Mouse (Mus musculus) 3134 (cell line): Measurements from ENCODE around the gene Tent5d.
A peak's percentile ranks its signal among the peaks of the same experiment; 100 is the strongest.

Experiments
- DNase-seq: peaks from one replicate; pipeline ENCODE4 v3.0.0-alpha.2; 2011; ENCODE audit warnings: low spot score; ENCODE audit not compliant: insufficient read length; ENCODE audit errors: extremely low read depth

The Tent5d gene

GRCm38 (mm10) chrX:107792290-107792689 is at the start of gene Tent5d:
Gene Tent5d (plus strand): TSS chrX:107792590.
- no peak for DNase-seq

GRCm38 (mm10) chrX:107767896-107768295 is 24.5 kb upstream of the Tent5d start:
- DNase-seq: no peak

GRCm38 (mm10) chrX:107790136-107790535 is 2.3 kb upstream of the Tent5d start:
- DNase-seq: no peak

DNA sequence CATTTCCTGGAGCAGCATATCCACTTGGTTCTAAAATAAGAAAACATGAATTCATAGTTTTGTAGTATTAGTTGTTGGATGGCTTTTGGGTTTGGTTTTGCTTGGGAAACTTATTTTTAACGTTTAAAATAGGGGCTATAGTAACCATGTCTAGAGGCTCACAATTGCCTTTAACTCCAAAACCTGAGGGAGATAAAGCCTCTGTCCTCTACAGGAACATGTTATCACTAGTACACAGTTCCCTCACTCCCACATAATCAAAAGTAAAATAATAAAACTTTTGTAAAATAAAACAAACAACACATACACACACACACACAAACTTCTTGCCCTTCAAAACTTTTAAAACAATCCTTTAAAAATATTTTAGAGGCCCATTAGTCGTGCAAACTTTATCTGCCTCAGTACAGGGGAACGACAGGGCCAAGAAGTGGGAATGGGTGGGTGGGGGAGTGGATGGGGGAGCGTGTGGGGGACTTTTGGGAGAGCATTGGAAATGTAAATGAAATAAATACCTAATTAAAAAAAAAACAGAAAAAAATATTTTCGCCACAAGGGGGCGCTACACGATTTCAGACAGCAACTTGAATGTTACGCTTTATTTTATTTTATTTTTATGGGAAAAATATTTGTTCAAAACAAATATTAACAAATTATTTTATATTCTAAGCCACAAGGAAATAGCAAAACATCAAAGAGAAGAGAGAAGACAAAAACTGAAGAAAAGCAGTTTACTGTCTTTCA is 1.5 kb upstream of the Tent5d start:
- DNase-seq: no peak

GRCm38 (mm10) chrX:107795785-107796184 is 3.4 kb downstream of the Tent5d start:
- DNase-seq: no peak

DNA sequence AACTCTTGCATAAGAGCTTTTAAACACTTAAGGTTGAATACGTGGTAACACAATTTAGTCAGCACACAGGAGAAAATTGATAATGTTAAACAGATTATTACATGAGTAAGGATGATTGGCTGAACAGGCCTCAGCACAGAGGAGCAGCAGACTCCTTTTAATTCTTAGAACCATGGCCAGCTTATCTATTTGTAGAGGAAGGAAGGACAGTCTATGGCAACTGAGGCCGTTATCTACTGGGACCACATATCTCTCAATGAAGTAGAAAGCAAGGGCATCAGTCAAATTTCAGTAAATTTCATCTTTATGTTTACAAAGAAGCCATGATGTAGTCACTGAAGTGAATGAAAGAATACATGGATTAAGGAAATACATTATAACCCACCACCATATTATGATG is 4.5 kb downstream of the Tent5d start:
- DNase-seq: no peak

GRCm38 (mm10) chrX:107812120-107812519 is 19.7 kb downstream of the Tent5d start:
- no peak for DNase-seq

DNA sequence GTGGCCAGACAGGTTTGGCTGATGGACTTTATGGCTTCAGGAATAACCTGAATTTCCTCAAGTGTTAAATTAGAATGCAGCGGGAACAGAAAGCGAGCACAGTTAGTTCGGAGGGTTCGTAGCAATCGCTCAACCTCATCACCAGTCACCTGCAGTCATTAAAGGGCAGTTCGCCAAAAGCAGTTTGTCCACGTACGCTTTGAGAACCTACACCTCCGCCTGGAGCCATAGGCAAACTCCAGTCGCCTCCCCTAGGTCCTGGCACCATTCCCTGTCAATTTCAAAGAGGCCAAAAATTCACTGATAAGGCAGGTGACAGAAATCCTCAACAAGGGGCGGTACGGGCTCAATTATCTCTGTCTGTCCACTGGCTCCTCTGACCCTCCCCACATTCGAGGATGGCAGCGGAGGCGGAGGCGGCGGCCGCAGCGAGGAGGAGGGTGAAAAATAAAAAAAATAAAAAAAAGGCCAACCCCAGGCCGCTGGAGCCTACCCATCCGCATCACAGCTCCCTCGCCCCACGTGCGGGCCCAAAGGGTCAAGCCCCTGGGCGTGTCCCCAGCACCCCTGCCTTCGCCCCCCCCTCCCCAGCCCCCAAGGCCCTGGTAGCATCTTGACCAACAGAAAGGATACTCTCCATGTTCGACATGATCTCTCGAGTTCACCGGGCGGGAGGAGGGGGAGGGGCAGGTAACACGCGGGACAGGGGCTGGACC is 23.3 kb downstream of the Tent5d start:
- DNase-seq: no peak

GRCm38 (mm10) chrX:107816218-107816554 is 23.8 kb downstream of the Tent5d start, which contains the start of gene 2610002M06Rik:
Gene 2610002M06Rik (minus strand): TSS chrX:107816334.
- peak; percentile 88 for DNase-seq

DNA sequence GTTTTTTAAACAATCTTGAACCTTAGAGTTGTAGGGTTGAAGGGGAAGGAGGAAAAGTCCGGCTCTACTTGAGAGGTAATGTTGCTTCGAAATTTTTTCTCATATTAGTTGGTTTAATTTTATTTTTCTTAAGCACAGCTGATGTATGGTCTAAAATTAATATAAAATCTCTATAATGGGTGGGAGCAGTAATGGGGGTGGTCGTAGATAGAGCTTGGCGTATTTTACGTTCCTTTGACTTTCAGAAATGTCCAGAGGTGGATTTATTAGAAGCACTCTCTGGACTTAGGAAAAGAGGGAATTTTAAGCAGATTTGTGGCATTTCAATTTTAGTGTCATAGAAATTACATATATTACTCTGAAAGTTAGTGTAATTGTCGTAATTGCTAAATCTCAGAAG is 24.3 kb downstream of the Tent5d start:
- DNase-seq: no peak

GRCm38 (mm10) chrX:107858165-107858564 is 65.8 kb downstream of the Tent5d start:
- DNase-seq: no peak
